Mouse (Mus musculus) cerebellum, adult 11-12 months (tissue): ENCODE measurements around the gene S100g.

Source experiments
- DNase-seq: peaks from one replicate; pipeline ENCODE4 v3.0.0; 2022

The S100g gene

DNA sequence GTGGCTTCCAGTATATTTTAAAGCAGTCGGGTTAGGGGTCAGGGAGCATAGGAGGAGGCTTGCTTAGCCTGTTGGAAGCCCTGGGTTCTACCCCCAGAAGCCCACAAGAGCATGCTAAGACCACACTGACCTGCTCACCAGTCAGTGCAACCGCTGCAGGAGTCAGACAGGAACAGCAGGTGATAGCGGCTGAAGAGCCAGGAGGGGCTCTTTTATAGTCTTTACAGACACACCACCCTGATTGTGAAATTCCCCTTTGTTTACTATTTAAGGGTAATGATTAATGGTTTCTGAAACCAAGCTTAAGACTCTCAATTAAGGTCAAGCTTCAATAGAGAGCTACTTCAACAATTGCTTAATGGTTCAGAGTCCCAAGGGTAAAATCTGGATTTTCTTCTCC, at the start of gene S100g:
Gene S100g (minus strand): TSS at position 217 of the 400 bp plus-strand sequence.
- DNase-seq = no peak

DNA sequence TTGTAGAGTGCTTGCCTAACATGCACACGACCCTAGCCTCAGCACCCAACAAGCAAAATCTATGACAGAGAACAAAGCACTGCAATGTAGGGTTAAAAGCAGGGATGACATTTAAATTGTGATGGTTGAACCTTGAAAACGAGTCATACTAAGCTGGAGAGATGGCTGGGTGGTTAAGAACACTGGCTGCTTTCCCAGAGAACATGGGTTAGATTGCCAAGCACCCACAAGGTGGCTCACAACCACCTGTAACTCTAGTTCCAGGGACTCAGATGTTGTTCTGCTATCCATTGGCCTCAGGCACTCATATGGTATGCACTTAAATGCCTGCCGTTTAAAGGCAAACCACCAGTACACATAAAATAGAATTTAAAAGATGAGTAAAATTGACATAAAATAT, 27.7 kb upstream of the S100g start:
- no peak for DNase-seq

DNA sequence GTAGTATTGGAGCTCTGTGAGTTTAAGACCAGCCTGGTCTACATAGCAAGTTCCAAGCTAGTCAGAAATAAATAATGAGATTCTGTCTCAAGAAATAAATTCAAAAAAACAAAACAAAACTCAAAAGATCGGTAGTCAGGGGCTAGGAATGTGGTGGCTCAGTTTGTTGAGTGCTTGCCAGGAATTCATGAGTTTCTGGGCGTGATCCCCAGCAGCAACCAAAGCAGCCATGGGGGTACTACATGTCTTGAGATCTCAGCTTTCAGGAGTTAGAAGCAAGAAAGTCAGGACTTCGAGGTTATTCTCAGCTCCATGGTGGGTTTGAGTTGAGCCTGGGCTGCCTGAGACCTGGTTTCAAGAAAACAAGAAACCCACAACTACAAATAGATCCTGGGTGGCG, 27.0 kb upstream of the S100g start:
- DNase-seq = no peak

DNA sequence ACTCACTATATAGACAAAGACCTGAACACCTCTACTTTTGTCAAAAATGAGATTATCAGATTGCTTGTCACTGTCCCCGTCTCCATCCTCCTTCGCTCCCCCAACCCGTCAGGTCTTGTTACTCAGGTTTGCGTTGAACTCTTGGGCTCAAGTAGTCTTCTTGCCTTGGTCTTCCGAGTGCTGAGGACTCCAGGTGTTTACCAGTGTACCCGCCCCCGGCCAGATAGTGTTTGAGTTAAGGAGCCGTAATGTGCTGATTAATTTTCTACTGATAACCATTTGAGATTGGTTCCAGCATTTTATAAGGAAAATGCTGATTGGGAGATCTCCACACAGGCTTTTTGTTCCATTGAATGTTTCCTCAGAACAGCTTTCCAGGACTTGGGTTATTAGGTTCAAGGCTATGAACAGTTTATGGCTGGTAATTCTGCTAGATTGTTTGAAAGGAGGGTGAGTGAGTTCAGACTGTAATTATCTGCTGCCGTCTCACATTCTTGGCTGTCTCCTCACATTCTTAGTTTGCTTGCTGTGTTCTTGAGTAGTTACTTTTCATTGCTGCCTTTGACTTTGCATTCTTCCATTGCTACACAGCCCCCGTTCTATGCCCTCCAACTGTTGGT, 22.6 kb upstream of the S100g start:
- DNase-seq = no peak

DNA sequence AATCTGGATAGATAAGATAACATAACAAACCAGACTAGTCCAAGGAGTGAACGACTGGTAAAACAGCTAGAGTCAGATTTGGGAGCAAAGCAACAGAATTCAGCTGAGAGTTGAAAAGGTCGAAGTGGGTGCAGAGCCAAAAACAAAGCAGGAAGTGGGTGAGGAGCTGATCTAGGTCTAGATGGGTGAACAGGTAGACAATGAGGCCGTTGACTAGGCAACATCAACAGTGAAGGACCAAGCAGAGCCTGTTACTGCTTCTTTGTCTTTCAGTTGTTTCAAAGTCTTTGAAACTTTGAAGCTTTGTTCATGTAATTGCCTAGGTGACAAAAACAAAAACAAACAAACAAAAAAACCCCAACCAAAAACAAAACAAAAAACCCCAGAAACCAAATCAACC, 11.8 kb upstream of the S100g start:
- no peak for DNase-seq

DNA sequence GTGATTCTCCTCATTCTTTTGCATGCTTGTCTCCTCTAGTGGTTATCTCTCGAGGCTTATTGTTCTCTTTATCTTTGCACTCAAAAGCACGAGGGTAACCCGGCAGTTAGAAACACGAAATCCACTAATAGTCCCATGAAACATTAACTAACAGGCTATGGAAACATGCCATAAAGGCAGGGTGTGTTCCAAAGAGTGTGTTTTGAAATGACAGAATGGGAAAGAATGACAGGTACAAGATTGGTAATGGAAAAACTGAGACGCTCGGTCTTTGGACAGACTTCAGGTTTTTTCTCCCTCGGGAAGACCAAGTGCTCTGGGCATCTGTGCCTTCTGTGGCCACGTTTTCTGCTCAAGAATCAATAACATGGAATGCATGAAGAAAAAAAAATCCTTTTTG, 3.1 kb upstream of the S100g start:
- DNase-seq = no peak

DNA sequence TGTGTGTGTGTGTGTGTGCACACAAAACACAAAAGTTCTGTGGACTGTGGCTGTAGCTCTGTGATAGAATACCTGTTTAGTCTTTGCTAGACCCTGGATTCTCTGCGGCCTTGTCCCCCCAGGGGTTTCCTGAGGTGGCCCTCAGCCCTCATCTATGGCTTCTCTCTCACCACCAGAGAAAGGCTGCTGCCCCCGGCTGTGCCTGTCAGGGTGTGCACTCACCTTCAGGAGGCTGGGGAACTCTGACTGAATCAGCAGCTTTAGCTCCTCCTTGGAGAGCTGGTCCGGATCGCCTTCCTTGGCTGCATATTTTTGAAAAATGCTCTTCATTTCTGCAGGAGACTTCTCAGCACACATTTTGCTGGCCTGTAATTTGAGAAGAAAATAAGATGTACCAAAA, 559 bp downstream of the S100g start:
- DNase-seq = no peak

DNA sequence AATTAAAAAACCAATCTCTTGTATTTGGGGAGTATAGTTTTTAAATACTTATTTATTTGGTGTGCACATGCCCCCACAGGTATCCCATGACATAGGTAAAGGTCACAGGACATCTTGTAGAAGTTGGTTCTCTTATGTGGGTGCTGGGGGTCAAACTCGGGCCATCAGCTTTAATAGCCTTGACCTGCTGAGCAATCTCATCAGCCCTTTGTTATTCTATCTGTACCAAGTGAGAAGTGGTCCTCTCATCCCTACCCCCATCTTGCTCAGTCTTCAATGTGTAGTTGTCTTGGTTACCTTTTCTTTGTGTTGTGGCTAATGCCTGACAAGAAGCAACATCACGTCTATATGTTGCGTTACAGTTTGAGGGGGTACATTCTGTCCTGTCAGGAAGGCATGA, 6.5 kb downstream of the S100g start:
- no peak for DNase-seq

DNA sequence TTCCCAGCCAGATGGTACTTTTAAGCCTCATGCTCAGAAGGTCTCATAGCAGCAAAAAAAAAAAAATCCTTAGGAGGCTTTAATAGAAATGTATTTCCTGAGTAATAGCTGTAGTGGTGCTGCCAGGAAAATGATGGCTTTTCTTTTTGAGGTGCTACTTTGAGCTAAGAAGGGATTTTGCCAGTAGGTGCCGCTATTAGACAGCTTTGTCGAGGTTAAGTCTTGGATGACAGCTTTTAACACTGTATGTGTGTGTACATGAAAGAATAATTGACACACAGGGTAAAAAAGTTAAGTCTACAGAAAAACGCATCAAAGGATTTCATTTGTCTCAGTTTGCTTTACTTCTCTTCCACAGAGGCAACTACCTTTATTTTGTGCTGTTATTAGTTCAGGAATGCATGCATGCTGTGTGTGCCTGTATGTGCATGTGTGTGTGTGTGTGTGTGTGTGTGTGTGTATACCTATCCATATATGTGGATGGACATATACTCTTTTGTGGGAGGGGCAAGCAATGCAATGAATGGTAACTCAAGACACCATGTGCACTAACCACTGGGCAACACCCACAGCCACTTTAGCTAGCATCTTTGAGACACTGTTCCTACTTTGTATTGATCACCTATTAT, 14.5 kb downstream of the S100g start:
- peak; percentile 5 for DNase-seq

DNA sequence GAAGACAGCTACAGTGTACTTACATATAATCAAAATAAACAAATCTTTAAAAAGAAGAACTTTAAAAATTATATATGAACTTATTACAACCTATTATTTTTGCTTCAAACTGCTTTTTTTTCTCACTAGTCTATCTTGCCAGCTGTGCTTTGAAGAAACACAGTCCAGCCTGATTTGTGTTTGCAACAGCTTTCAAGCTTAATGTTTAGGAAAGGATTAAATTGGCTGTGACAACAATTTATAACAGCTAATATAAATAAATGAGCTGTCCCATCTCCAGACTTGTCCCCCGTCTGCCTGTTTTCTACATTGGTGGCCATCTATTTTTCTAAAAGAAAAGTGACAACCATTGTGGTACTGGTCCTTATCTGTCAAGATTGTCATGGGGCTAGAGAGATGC, 22.4 kb downstream of the S100g start:
- DNase-seq = no peak

DNA sequence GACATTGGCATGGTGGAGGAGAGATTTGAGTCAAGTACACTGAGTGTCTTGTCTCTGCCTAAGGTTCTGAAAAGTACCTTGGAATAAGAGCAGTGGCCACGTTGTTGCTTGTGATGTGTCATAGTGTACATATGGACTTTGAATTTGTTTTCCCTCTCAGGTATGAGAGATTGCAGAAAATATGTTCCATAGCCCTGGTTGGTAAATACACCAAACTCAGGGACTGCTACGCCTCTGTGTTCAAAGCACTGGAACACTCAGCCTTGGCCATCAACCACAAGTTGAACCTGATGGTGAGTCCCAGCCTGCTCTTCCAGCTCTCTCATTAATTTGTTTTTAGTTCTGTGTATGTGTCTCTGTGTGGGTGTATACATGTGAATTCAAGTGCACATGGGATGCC, 32.9 kb downstream of the S100g start:
- DNase-seq = no peak

DNA sequence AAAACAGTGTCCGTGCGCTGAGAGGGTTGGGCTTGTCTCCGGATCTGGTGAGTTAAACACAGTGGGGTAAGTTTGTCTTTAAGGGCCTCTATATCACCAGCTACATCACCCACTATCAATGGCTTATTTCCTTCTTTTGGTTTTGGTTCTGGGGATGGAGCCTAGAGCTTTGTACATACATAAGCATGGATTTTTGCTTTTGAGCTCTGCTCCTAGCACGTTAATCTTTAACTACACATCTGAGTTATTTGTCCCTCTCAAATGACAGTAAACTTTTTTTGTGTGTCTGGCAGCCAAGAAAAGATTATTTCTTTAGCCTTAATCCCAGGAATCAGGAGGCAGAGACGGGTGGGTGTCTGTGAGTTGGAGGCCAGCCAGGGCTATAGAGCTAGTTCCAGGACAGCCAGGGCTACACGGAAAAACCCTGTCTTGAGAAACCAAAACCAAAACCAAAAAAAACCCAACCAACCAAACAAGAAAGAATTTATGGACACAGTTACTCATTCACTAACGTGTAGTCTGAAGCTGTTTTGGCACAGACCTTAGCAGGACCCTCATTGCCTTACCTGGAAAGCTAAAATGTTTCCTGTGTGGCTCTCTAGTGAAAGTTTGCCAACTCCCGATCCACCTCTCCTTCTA, 42.8 kb downstream of the S100g start:
- no peak for DNase-seq

DNA sequence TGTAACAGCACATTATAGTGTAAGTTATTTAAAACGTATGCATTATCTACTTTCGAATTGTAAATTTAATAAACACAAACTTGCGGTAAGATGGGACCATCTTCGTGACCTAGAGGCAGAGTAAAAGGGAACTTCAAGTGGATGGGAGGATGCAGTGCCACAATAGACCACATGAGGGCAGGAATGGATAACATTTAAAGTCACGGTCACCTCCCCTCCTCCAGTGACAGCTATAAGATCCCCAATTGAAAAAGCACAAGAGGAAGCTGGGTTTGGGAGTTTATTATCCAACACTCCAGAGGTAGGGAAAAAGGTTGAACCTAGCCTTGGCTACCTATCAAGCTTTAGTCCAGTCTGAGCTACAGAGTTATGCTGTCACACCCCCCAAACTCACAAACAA, 48.7 kb downstream of the S100g start:
- DNase-seq = peak; percentile 11

DNA sequence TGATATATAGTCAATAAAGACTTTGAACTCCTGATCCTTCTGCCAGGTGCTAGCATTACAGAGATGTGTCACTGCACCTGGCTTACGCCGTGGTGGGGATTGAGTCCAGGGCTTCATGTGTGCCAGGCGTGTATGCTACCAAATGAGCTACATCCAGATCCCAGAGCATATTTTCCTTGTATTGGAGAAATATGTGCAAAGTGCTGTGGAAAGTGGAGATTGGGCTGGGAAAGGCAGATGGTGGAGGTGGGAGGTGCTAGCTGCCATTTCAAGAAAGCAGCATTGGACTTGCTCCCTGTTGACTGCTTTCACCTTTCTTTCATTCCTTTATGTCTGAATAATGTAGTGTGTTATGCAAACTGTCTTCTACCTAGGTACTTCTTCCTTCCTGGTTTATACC, 50.7 kb downstream of the S100g start:
- DNase-seq = no peak
